Mouse (Mus musculus): ENCODE data around the gene Tob2. TPM values are rescaled to one million over a fixed set of nuclear protein-coding genes. Genes with fewer than 3 reads are reported as not detected.

Gene Tob2
- polyA plus RNA-seq, 1 experiment from 2014 or later: 18.6 TPM

DNA sequence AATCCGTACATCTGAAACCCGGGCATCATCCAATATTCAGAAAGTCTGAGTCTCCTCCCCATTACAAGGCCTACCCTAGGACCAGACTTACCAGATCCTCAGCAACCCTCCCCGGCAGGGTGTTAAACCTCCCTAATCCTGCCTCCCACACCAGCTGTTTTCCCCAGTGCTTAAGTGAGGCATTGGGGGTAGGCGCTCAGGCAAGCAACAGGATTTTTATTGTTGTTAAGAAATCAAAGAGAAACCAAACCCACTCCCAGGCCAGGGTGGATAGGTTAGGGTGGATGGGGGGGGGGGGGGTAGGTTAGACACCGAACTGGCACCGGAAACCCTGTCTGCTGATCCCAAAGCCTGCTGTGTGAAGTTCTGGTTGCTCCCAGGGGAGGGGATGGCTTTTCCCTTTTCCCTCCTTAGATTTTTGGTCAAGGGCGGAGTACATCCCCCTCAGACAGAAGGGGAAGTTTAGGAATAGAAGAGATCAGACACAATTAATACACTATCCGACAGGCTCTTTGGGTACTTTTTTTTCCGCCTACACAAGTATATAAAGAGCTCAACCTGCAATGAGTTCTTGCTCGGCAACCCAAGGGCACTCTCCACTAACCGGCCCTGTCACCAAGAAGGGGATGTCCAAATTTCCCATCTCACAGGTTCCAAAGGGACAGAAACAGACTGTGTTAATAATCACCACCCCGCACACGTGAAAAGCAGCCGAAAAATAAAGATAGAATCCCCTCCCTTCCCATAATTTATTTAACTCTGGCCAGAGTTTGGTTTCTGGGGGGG, 1.5 kb downstream of the Tob2 start:
- H3K9me3 ChIP-seq: no peaks in the 10 kb centered on the region
- peaks cover 40% of the 10 kb centered on the region for H3K4me1 ChIP-seq (replicated peaks)
- H3K27me3 ChIP-seq (ENCODE audit: insufficient read depth, poor library complexity, severe bottlenecking): no peaks in the 10 kb centered on the region
- H3K27ac ChIP-seq: peak overlapping the region; percentile 93
- DNase-seq (ENCODE audit: low spot score): peak; percentile 24
- H3K36me3 ChIP-seq: peaks cover 29% of the 10 kb centered on the region
- 1% methylated on average over 14 of the region's 14 CpGs for WGBS
- peak overlapping the region; percentile 92 for H3K4me3 ChIP-seq

DNA sequence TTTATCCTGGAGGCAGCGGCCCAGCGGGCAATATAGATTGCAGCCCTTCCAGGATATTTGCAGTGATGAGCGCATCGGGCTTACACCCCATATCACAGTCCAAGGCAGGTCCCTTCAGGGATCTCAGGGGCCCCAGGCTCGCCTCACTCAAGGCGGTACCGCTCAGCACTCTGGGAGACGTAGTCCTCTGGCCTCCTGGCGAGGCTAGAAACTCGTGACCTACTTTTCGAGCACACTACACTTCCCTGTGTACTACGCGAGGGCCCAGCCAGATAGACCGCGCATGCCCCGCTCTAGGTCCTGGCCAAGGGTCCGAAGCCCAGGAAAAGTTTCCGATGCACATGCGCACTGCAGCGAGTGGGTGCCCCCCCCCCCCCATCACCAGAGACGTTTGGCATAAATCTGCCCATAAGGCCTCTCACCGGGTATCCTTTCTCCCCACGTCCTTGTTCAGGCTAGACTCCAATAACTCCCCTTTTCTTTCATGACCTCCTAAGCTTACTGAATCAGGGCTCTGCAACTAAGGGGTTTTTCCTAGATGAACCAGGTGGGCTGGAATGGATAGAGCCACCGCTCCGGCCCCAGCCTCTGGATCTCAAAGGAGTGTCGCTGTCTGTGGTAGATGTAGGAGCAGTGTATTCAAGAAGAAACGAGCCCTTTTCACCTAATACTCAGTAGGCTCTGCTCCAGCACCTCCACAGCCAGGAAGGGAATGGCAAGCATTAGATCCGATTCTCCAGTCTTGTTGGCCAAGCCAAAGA, 2.4 kb downstream of the Tob2 start:
- H3K27ac ChIP-seq: peak overlapping the region; percentile 93
- WGBS: under 1% methylated on average over 28 of the region's 28 CpGs
- DNase-seq (ENCODE audit: low spot score): peak; percentile 90
- peaks cover 40% of the 10 kb centered on the region for H3K4me1 ChIP-seq (replicated peaks)
- H3K9me3 ChIP-seq: no peaks in the 10 kb centered on the region
- H3K27me3 ChIP-seq (ENCODE audit: insufficient read depth, poor library complexity, severe bottlenecking): no peaks in the 10 kb centered on the region
- peaks cover 38% of the 10 kb centered on the region for H3K36me3 ChIP-seq
- peak overlapping the region; percentile 92 for H3K4me3 ChIP-seq

GRCm38 (mm10) chr15:81853081-81853480, 5.5 kb downstream of the Tob2 start:
- WGBS: 92% methylated on average over 7 of the region's 7 CpGs
- DNase-seq (ENCODE audit: low spot score): no peak
- Histone ChIP-seq H3K9me3 (no peaks in the 10 kb centered on the region), H3K4me1 (replicated peaks) (peaks cover 23% of the 10 kb centered on the region), H3K36me3 (peaks cover 62% of the 10 kb centered on the region), H3K4me3 (no peak overlapping the region), H3K27me3 (ENCODE audit: insufficient read depth, poor library complexity, severe bottlenecking) (no peaks in the 10 kb centered on the region), H3K27ac (no peak overlapping the region)

DNA sequence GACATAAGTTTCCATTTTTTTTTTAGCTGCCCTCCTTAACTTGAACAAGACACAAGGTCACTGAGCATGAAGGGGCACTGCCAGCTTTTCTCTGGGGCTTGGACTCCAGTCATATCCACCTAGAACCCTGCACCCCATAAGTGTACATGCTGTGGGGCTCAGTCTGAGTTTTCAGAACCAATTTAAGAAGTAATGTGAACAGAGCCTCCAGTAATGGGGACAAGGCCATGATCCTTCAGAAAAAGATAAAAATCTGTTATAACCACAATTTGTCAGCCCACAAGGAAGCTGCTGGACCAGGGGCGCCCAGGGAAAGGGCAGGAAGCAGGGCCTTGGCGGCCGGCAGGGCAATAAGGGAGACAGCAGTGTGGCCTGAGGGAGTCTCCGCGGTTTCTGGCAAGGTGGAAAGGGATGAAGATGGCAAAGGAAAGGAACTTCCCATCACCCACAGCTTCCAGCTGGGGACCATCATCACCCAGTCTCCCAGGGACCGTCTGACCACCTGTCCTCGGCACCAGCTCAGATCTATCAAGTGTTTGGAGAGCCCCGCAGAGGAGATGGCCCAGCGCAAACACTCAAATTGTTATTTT, 6.1 kb downstream of the Tob2 start:
- Histone ChIP-seq H3K27me3 (ENCODE audit: insufficient read depth, poor library complexity, severe bottlenecking) (no peaks in the 10 kb centered on the region), H3K36me3 (peaks cover 68% of the 10 kb centered on the region), H3K27ac (no peak overlapping the region), H3K4me1 (replicated peaks) (peaks cover 23% of the 10 kb centered on the region), H3K9me3 (no peaks in the 10 kb centered on the region), H3K4me3 (no peak overlapping the region)
- DNase-seq (ENCODE audit: low spot score): no peak
- WGBS: 90% methylated on average over 9 of the region's 9 CpGs

GRCm38 (mm10) chr15:81851375-81851774, 7.2 kb downstream of the Tob2 start:
- H3K27ac ChIP-seq: no peak overlapping the region
- DNase-seq (ENCODE audit: low spot score): no peak
- H3K9me3 ChIP-seq: no peaks in the 10 kb centered on the region
- H3K27me3 ChIP-seq (ENCODE audit: insufficient read depth, poor library complexity, severe bottlenecking): no peaks in the 10 kb centered on the region
- 97% methylated on average over 15 of the region's 15 CpGs for WGBS
- peaks cover 78% of the 10 kb centered on the region for H3K36me3 ChIP-seq
- peaks cover 15% of the 10 kb centered on the region for H3K4me1 ChIP-seq (replicated peaks)
- H3K4me3 ChIP-seq: no peak overlapping the region

DNA sequence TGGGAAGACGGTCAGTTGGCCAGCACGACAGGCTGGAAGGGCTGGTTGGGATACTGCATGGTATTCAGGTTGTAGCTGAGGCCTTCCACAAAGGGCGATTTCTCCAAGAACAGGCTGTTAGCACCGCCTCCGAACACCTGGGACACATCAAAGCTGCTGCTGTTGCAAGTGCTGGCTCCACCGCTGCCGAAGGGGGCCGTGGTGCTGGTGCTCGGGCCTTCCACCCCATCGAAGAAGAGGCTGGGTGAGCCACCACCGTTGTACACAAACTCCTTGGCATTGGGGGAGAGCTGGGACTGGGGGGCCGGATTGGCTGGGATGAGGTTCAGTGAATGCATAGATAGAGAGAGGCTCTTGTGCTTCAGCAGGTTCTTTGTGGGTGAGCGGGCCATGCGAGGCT, 7.9 kb downstream of the Tob2 start:
- Histone ChIP-seq H3K9me3 (no peaks in the 10 kb centered on the region), H3K4me3 (no peak overlapping the region), H3K27ac (no peak overlapping the region), H3K36me3 (peaks cover 78% of the 10 kb centered on the region), H3K27me3 (ENCODE audit: insufficient read depth, poor library complexity, severe bottlenecking) (no peaks in the 10 kb centered on the region), H3K4me1 (replicated peaks) (peaks cover 13% of the 10 kb centered on the region)
- no peak for DNase-seq (ENCODE audit: low spot score)
- 91% methylated on average over 14 of the region's 14 CpGs for WGBS

- Histone ChIP-seq H3K4me3 (no peak overlapping the region), H3K4me1 (replicated peaks) (peaks cover 7% of the 10 kb centered on the region), H3K36me3 (peaks cover 69% of the 10 kb centered on the region), H3K27me3 (ENCODE audit: insufficient read depth, poor library complexity, severe bottlenecking) (no peaks in the 10 kb centered on the region), H3K9me3 (no peaks in the 10 kb centered on the region), H3K27ac (no peak overlapping the region)
- DNase-seq (ENCODE audit: low spot score): no peak
- WGBS: 89% methylated on average over 9 of the region's 9 CpGs
Measured at GRCm38 (mm10) chr15:81849104-81849503, 9.5 kb downstream of the Tob2 start.

DNA sequence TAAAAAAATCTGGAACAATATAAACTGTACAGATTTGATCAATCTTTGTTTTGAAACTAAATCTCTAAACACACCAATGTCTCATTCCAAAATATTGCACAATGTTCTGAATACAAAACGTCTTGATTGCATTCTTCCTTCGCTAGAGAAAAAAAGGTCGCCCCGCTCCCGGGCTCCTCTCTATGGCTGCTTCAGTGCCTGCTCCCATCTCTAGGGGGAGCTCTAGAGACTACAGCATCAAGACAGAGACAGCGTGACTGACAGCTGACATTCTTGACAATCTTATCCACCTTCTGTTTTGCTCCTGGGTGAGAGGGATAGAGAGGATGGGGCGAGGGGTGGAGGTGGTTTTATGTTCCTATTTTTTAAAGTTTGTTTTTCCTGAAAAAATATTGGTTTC, 10.3 kb downstream of the Tob2 start:
- H3K27ac ChIP-seq: no peak overlapping the region
- peaks cover 7% of the 10 kb centered on the region for H3K4me1 ChIP-seq (replicated peaks)
- peak; percentile 51 for DNase-seq (ENCODE audit: low spot score)
- H3K27me3 ChIP-seq (ENCODE audit: insufficient read depth, poor library complexity, severe bottlenecking): no peaks in the 10 kb centered on the region
- H3K4me3 ChIP-seq: no peak overlapping the region
- peaks cover 61% of the 10 kb centered on the region for H3K36me3 ChIP-seq
- 46% methylated on average over 7 of the region's 7 CpGs for WGBS
- H3K9me3 ChIP-seq: no peaks in the 10 kb centered on the region

DNA sequence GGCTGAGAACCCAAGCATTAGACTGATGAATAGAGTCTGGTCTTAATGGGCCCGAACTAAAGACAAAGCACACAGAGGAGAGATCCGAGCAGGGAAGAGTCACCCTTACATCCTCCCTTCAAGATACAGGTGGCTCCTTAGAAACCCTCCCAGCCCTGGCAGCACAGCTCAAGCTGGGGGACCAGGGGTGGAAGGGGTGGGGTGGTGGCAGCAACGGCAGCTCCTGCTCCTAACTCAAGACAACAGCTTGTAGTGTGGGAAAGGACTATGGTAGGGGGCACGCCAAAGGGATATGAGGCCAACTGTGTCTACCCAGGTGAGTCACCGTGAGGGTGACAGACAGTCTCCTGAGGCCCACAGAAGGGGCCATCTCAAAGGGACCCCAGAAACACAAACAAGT, 10.7 kb downstream of the Tob2 start:
- no peak for DNase-seq (ENCODE audit: low spot score)
- H3K9me3 ChIP-seq: no peaks in the 10 kb centered on the region
- no peak overlapping the region for H3K4me3 ChIP-seq
- H3K27ac ChIP-seq: no peak overlapping the region
- no peaks in the 10 kb centered on the region for H3K27me3 ChIP-seq (ENCODE audit: insufficient read depth, poor library complexity, severe bottlenecking)
- 87% methylated on average over 5 of the region's 5 CpGs for WGBS
- peaks cover 7% of the 10 kb centered on the region for H3K4me1 ChIP-seq (replicated peaks)
- peaks cover 57% of the 10 kb centered on the region for H3K36me3 ChIP-seq

GRCm38 (mm10) chr15:81847161-81847560, 11.4 kb downstream of the Tob2 start:
- no peak for DNase-seq (ENCODE audit: low spot score)
- Histone ChIP-seq H3K4me3 (no peak overlapping the region), H3K4me1 (replicated peaks) (peaks cover 7% of the 10 kb centered on the region), H3K36me3 (peaks cover 50% of the 10 kb centered on the region), H3K27me3 (ENCODE audit: insufficient read depth, poor library complexity, severe bottlenecking) (no peaks in the 10 kb centered on the region), H3K9me3 (no peaks in the 10 kb centered on the region), H3K27ac (no peak overlapping the region)
- WGBS: 94% methylated on average over 4 of the region's 4 CpGs

GRCm38 (mm10) chr15:81846755-81847154, 11.8 kb downstream of the Tob2 start:
- H3K27ac ChIP-seq: no peak overlapping the region
- H3K36me3 ChIP-seq: peaks cover 46% of the 10 kb centered on the region
- WGBS: 91% methylated on average over 9 of the region's 9 CpGs
- peaks cover 7% of the 10 kb centered on the region for H3K4me1 ChIP-seq (replicated peaks)
- no peak for DNase-seq (ENCODE audit: low spot score)
- H3K9me3 ChIP-seq: no peaks in the 10 kb centered on the region
- H3K27me3 ChIP-seq (ENCODE audit: insufficient read depth, poor library complexity, severe bottlenecking): no peaks in the 10 kb centered on the region
- H3K4me3 ChIP-seq: no peak overlapping the region

- 42% methylated on average over 4 of the region's 4 CpGs for WGBS
- DNase-seq (ENCODE audit: low spot score): no peak
- peaks cover 7% of the 10 kb centered on the region for H3K4me1 ChIP-seq (replicated peaks)
- no peak overlapping the region for H3K27ac ChIP-seq
- H3K36me3 ChIP-seq: peaks cover 35% of the 10 kb centered on the region
- no peaks in the 10 kb centered on the region for H3K27me3 ChIP-seq (ENCODE audit: insufficient read depth, poor library complexity, severe bottlenecking)
- H3K9me3 ChIP-seq: no peaks in the 10 kb centered on the region
- no peak overlapping the region for H3K4me3 ChIP-seq
Measured at GRCm38 (mm10) chr15:81845724-81846123, 12.9 kb downstream of the Tob2 start.

GRCm38 (mm10) chr15:81845033-81845625, 13.5 kb downstream of the Tob2 start:
- no peak for DNase-seq (ENCODE audit: low spot score)
- 73% methylated on average over 5 of the region's 5 CpGs for WGBS

More at GRCm38 (mm10) chr15:81845033-81845625, 13.5 kb downstream of the Tob2 start:
- H3K27ac ChIP-seq: no peak overlapping the region
- peaks cover 7% of the 10 kb centered on the region for H3K4me1 ChIP-seq (replicated peaks)
- no peak overlapping the region for H3K4me3 ChIP-seq
- no peaks in the 10 kb centered on the region for H3K9me3 ChIP-seq
- H3K36me3 ChIP-seq: peaks cover 29% of the 10 kb centered on the region
- H3K27me3 ChIP-seq (ENCODE audit: insufficient read depth, poor library complexity, severe bottlenecking): no peaks in the 10 kb centered on the region
